Mouse (Mus musculus) layer of hippocampus, adult 9-11 months (tissue): Measurements from ENCODE around the gene Pex11g.

Experiments
- DNase-seq: peaks from one replicate; pipeline ENCODE4 v3.0.0; 2022

The Pex11g gene

DNA sequence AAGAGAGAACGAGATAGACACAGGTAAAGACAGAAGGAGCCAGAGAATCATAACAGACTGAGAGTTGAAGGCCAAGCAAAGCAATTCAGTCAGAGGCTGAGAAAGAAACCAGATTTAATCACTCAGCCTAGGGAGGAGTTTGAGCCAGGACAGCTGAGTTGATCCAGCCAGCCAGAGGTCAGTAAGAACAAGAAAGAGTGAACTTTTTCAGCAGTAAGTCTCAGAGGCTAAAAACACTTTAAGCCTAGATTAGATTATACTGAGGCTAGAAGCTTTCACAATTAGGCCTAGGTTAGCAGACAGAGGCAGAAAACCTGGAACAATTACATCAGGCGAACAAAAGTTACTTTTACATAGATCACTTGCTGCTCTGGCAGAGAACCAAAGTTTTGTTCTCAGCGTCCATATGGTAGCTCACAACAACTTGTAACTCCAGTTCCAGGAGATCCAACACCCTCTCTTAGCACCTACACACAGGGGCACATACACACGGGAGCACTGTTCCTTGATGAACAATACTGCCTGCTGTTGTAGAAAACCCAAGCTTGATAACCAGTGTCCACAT is 12.8 kb upstream of the Pex11g start:
- no peak for DNase-seq

DNA sequence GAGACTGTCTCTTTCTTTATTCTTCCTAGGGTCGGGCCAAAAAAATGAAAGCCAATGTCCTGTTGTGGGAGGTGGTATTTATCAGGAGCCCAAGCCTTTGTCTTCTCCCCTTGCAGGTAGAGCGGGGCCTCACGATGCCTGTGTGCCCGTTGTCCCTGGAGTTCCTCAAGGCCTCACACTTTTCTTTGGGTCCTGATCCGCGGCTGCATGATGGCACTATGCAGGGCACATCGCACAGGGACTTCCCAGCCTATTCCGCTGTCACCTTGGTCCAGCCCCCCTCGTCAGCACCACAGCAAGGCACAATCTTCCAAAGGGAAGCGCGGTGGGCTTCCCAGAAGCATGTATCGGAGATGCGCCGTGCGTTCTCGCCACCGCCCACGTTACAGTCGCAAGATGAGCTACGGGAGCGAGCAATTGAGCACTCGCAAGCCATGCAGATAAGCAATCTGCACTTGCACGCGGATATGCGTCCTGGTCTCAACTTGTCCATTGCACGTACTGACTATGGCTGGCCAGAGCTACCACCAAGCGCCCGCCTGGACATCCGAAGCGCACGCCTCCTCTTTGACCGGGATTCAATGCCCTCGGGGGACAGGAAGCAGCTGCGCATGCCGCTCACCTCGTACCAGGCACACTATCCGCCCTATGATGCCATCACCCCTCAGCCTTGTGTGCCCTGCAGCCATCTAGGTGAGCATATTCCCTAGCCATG is 8.4 kb upstream of the Pex11g start:
- DNase-seq: no peak

DNA sequence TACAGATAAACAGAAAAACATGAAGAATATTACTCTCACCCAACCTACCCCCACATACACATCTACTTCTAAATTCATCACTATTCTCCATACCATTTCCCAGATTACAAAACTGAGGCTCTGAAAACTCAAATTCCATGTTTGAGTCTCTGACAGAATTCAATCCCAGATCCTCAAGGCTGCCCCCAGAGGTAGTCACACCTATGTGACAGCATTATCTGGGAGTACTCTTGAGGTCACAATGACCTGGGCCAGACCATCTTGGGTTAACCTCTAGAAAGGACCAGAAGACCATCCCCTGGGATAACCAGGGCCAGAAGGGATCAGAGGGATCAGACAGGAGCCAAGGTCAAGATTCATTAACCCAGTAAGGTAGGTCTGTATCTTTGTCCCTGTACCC is 3.1 kb upstream of the Pex11g start, which contains the start of gene Tex45:
TSS of gene Tex45 (plus strand) at position 301 of the 400 bp plus-strand sequence.
- DNase-seq: no peak

DNA sequence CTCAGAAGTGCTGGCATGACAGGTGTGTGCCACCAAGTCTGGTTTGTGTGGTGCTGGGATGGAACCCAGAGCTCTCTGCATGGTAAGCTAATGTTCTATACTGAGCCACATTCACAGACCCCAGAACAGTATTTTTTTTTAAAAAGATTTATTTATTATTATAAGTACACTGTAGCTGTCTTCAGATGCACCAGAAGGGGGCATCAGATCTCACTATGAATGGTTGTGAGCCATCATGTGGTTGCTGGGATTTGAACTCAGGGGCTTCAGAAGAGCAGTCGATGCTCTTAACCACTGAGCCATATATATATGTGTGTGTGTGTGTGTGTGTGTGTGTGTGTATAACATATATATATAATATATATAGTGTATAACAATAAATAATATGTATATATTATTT is 1.4 kb upstream of the Pex11g start:
- DNase-seq: no peak

DNA sequence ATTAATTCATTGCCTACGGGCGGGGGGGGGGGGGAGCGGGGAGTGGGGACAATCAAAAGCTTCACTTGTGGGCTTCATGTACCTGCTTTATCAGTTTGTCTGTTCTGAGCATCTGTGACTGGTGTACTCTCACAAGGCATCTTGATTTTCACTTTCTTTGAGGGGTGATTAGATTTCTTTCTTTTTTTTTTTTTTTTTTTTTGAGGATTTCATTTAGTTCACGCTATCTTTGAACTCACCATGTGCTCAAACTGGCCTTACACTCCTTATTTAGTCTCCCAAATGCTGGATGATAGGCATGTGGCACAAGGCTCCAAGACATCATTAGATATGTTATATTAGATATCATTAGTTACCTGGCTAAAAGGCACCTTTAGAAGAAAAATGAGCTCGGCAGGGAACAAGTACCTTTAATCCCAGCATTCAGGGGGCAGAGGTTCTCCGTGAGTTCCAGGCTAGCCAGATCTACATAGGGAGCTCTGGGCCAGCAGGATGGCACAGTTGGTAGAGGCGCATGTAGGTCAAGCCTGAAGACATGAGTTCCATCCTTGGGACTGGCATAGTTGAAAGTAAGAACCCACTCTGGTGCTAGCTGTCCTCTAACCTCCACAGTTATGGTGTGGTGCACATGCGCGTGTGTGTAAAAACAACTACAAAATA is 536 bp upstream of the Pex11g start:
- DNase-seq: no peak

DNA sequence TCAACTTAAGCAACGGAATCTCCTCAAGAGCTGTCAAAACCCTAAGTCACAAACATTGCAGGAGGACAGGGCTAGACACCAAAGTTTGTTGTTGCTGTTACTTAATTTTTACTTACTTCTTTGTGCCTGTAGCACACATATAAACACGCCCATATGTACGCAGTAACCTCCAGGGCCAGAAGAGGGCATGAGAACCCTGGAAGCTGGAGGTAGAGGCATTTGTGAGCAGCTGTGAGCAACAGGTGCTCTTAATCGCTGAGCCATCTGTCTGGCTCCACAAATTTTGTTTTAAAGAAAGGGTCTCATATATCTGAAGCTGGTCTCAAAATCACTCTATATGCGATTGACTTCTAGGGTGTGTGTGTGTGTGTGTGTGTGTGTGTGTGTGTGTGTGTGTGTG is 3.2 kb downstream of the Pex11g start:
- no peak for DNase-seq

DNA sequence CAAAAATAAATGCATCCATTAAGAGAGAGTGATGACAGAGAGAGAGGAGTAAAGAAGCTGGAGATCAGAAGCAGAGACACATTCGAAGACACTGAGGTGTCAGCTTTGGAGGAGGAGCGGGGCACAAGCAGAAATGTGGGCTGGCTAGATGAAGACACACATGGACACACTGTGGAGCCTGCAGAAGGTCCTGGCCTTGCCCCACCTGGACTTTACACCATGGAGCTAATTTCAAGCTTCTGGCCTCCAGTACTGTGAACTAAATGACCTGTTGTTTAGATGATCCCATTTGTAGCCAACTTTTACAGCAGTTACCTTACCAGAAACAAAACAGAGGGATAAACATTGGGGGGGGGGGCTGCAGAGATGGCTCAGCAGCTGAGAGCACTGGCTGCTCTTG is 4.2 kb downstream of the Pex11g start:
- no peak for DNase-seq

DNA sequence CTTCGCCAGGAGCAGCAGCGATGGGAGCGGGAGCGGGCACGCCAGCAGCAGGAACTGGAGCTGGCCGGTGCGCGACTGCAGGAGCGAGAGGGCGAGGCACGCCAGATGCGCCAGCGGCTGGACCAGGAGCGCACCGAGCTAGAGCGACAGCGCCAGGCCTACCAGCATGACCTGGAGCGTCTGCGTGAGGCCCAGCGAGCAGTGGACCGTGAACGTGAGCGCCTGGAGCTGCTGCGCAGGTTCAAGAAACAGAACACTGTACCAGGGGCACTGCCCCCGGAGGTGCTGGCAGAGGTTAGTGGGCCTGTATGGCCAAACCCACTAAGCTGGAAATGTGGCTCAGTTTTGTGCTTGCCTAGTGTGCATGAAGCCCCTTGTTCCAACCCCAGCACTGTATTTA is 15.5 kb downstream of the Pex11g start:
- no peak for DNase-seq

DNA sequence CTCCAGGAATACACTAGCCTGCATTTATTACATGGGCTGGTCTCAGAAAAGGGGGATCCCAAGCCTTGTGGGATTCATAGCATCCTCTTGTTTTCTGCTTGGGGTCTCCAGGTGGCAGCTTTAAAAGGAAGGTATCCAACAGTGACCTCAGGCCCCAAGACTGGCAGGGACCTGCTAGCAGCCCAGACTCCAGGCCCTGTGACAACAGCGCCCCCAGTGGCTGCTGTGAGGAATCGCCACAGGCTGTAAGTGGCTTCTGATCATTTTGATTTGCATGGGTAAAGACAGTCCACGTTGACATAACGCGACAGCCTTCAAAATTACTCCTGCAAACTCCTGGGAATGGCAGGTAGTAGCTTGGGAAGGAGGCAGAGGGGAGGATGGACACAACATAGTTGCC is 16.8 kb downstream of the Pex11g start:
- no peak for DNase-seq

DNA sequence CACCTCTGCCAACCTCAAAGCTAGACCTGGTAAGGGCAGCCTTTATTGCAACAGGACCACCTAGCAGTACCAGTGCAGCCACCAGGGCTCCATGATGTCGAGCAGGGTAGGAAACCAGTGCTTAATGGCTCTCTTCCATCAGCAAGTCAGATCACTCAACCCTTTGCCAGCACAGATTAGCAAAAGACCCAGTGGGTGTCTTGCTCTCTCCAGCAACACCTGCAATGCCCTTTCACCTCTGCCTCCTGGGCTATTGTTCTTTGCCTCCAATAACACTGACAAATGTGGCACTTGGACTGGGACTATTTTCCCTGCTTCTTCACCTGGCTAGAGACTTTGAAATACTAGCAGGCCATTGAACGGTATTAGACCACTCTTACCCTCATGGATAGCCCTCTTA is 18.3 kb downstream of the Pex11g start:
- no peak for DNase-seq

DNA sequence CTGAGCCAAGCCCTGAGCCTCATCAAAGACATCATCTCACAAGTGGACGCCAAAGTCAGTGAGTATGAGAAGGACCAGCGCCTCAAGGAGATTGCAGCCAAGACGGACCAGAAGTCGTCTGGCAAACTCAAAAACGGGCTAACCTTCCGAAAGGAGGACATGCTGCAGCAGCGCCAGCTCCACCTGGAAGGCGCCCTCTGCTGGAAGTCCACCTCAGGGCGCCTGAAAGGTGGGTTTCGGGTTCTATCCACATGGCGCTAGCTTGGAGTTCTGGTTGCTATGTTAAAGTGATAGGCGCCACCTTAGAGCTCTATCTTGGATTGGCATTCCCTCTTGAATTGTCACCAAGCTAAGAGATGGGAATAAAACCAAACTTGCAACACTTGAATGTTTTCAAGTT is 28.0 kb downstream of the Pex11g start:
- no peak for DNase-seq

DNA sequence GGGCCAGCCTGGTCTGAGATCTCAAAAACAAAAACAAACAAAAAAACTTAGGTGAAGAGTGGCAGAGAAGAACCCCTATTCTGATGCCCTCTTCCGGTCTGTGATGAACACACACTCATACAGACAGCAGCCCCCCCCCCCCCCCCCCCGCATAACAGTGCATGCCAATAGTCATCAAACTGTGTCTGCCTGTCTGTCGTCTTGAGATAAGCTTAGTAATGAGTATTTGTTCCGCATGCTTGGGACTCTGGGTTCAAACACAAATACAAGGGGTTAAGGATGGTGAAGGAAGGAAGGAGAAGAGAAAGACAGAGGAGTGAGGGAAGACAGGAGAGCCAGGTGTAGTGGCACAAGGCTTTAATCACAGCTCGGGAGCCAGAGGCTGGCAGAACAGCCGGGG is 31.0 kb downstream of the Pex11g start:
- DNase-seq: no peak

DNA sequence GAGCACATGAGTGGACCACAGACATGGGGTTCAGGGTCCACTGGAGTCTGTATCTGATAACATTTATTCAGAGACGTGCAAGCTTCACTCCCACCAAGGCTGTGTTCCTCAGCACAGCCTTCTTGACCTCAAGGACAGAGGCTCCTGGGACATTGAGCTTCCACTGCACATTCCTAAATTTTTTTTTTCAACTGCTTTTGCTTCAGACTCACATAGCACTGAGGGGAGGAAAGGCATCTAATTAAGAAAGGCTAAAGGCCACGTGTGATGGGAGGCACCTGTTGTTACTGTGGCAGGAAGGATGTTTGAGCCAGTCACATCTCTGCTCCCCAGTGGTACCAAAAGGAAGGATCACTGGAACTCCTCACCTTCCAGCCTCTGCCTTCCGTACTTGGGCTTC is 36.4 kb downstream of the Pex11g start:
- DNase-seq: no peak

DNA sequence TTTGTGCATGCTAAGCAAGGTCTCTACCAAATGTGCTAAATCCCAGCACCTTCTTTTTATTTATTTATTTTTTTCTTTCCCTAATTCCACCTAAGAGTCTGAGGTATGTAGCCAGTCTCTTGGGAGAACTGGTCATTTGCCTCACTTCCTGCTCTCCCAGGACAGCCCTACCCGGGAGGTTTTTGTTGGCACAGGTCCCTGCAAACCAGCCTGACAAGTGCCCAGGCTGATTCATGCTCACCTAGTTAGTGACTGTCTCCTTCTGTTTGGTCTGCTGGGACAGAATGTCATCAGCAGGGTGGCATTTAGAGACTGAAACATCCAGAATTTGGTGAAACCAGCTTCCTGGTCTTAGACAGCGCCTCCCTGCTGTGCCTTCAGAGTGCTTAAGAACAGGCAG is 37.5 kb downstream of the Pex11g start:
- DNase-seq: no peak

DNA sequence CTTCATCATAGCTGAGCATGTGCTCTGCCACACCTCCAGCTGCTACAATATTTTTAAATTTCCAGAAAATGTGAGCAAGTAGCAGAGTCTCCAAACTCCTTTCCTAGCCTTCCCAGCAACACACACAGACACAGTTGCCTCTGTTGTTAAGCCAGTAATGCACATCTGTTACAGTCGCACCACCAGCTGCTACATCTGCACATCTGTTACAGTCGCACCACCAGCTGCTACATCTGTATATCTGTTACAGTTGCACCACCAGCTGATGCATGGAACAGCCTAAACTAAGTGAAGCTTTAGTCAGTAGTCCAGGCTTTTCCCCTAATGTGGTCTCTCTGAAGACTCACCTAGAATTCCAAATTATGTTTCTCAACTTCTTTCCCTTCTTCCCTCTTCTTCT is 39.1 kb downstream of the Pex11g start:
- no peak for DNase-seq

DNA sequence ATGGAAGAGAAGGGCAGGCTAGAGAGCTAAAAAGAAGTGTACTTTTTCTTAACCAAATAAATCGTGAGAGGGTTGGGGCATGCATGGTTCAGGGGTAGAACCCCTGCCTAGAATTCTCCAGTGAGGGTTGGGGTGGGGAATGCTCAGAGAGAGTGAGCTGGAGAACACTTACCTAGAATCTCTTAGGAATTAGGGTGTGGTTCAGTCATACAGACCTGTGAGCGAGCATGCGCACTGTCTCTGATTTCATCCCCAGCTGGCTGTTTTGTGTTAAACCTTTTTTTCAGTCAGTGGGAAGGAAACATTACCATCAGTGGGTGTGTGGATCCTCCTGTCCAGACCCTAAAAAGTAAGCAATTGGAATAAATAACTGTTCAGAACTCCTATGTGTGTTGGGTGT is 41.3 kb downstream of the Pex11g start:
- DNase-seq: no peak

DNA sequence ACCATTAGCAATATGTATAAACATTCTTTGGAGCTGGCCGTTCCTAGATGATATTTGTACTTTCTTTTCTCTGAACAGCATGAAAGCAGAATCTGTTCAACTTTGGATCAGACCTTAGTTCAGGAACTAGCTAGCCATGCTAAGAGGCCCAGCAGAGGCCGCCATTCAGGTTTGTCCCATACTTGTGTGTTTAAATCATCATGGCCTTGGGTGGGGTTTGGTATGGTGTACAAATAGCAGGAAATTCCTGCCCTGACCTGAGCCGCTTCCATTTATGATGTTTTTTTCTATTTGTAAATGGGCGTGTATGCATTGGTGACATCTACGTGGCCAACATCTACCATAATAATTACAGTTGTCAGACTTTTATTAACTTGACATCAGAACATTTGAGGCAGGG is 42.3 kb downstream of the Pex11g start:
- DNase-seq: no peak

DNA sequence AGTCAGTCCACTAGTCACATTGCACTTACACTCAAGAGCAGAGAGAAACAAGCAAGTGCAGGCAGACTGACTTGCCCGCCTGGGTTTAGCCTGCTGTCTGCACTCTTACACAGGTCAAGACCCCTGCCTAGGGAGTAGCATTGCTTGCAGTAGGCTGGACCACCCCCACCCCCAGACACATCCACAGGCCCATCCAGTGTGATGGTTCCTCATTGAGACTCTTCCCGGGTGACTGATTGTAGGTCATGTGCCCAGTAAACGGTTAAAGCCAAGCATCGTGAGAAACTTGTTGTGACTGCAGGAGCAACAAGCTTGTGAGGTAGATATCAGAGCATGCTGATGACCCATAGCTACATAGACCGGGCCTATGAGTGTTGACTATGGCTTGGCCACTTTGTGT is 46.0 kb downstream of the Pex11g start:
- DNase-seq: no peak

DNA sequence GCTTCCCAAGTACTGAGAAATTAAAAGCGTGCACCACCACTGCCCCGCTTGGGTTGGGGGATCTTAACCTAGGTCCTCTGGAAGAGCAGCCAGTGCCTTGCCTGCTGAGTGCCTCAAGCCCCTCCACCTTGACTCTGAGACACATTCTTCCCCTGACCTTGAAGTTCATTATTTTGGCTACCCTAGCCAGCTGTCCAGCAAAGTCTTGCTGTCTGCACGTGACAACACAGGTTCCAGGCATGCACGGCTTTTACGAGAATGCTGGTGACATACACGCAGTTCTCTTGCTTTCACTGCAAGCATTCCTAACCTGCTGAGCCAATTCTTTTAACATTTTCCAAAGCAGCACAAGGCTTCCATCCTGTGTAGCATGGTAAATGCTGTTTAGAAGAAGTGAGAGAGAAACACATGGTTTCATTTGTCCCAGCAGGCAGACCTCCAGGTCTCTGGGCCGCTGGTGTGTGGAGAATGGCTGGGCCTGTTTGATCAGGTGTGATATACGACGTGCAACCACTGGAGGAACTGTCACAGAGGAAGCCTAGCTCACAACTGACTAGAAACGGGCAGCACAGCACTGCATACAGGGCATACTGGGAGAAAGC is 47.3 kb downstream of the Pex11g start:
- no peak for DNase-seq

DNA sequence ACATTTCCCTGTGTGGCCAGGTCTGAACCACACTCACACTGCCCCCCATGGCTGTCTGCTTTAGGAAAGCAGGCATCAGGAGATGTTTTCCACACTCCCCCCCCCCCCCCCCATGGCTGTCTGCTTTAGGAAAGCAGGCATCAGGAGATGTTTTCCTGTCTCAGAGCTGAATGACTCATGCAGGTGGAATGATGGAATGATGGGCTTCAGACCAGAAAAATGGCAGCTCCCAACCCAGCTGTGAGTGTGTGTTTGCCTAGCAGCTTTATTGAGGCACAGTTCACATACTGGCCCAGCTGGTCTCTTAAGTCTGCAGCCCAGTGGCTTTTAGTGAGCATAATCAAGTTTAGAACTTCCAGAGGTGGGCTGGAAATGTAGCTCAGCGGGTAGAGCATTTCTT is 49.4 kb downstream of the Pex11g start:
- no peak for DNase-seq

DNA sequence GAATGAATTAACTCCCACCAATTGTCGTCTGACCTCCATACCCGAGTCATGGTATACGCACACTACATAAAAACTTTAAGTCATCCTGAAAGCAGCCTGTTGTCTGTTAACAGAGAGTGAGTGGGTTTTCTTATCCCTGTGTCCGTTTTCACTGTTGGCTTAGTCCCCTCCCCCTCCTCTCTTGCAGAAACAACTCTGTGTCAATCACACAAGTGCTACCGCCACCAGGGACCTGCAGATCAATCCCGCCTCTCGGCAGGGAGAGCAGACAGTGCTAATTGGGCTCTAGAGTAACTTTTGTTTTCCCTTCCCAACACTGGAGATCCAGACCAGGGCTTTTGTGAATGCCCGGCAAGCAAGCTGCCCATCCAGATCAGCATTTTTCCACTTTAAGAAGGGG is 50.0 kb downstream of the Pex11g start:
- no peak for DNase-seq

DNA sequence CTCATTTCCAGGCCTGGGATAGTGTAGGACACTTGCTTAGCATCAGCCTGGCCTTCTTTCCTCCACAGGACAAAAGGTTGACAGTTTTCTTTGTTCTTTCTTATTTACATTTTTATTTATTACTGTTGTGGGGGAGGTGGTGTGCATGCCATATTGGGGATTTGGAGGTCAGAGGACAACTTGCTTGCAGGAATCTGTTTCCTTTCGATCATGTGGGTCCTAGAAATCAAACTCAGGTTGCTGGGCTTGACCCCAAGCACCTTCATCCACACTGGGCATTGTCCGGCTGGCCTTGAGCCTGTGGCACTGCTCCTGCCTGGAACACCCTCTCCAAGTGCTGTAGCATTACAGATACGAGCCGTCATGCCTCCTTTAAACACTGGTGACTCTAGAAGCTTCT is 50.6 kb downstream of the Pex11g start:
- no peak for DNase-seq

DNA sequence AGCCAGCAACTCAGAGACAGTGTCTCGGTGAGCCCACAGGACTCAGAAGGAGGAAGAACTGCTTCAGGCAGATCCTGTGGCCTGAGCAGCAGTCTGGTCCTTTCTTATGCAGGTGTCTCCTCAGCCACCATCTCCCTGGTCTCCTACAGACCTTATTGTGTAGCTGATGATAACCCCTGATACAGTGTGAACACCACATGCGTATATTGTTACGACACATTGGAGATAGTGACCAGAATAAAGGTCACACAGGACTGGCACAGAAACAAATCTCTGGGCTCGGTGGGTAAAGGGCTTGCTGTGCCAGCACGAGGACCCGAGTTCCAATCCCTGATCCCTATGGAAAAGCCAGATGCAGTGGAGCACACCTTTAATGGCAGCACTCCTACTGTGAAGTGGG is 51.8 kb downstream of the Pex11g start:
- no peak for DNase-seq

DNA sequence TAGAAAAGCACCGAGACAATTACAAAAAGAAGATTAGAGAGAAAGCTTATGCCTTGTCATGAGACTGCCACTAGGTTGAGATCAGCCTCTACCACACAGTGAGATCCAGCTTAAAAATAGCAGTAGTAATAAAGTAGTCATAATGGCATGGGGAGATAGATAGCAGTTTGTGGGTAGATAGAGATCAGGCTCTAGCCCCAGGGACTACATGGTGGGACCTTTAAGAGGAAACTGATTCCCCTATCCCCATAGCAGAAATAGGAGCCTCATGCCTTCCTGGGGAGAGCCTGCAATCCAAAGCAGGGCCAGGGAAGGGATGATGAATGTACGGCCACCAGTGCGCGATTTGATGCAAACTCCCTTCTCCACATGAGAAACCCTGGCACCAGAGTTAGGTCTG is 52.2 kb downstream of the Pex11g start:
- no peak for DNase-seq
